Mouse (Mus musculus) forebrain, postnatal 0 days (tissue): ENCODE data around the gene Ms4a4d. TPM values are rescaled to one million over a fixed set of nuclear protein-coding genes. Genes with fewer than 3 reads are reported as not detected.
"Not testable (repeated sequence)": the region's sequence is repeated elsewhere in the genome, so short reads cannot be mapped to it uniquely, and the experiment has no call there.

Experiments used
- ATAC-seq: fragments of 200-750 bp; cut with Nextera tagmentation; 2 replicates; pipeline ENCODE4 v1.8.0; 2017; ENCODE audit warnings: mild to moderate bottlenecking, moderate library complexity
- DNase-seq: peaks from one replicate; pipeline ENCODE4 v3.0.0-alpha.2; 2015
- H3K27ac ChIP-seq: fragments of 300-500 bp; sonication (generic); 2 replicates; pipeline ENCODE4 v1.5.1; 2014; ENCODE audit warnings: low read depth, mild to moderate bottlenecking, antibody characterized with exemption, low read length, moderate library complexity, mixed read lengths
- H3K27me3 ChIP-seq: fragments of 300-500 bp; sonication (generic); 2 replicates; pipeline ENCODE4 v1.6.1; 2014; ENCODE audit warnings: mild to moderate bottlenecking, low read length, mixed read lengths; ENCODE audit not compliant: insufficient read depth
- H3K36me3 ChIP-seq: fragments of 300-500 bp; sonication (generic); 2 replicates; pipeline ENCODE4 v1.6.1; 2014; ENCODE audit warnings: mild to moderate bottlenecking, moderate library complexity; ENCODE audit not compliant: insufficient read depth
- H3K4me1 ChIP-seq: fragments of 300-500 bp; sonication (generic); 2 replicates; pipeline ENCODE4 v1.6.1; 2014; ENCODE audit warnings: antibody characterized with exemption; ENCODE audit not compliant: insufficient read depth
- H3K4me2 ChIP-seq: fragments of 300-500 bp; sonication (generic); 2 replicates; pipeline ENCODE4 v1.6.1; 2014; ENCODE audit warnings: low read depth, mild to moderate bottlenecking, moderate library complexity
- H3K4me3 ChIP-seq: fragments of 300-500 bp; sonication (generic); 2 replicates; pipeline ENCODE4 v1.5.1; 2014; ENCODE audit warnings: low read depth, low read length, mixed read lengths
- H3K9ac ChIP-seq: fragments of 300-500 bp; sonication (generic); 2 replicates; pipeline ENCODE4 v1.6.1; 2014; ENCODE audit warnings: mild to moderate bottlenecking
- H3K9me3 ChIP-seq: fragments of 300-500 bp; sonication (generic); 2 replicates; pipeline ENCODE4 v1.6.1; 2016; ENCODE audit warnings: low read length
- CTCF ChIP-seq: sonication (generic); IDR thresholded peaks from 2 replicates; pipeline ENCODE4 v1.5.1; 2016; ENCODE audit warnings: antibody characterized with exemption, control low read depth, low read depth
- WGBS: fragments of 180-500 bp; shearing (Covaris S2); extraction: QIAGEN DNeasy Blood & Tissue Kit; methylation state at CpG from one replicate; pipeline ENCODE4 v1.1.7; 2014; 5-methylcytosine and 5-hydroxymethylcytosine counted together
- polyA plus RNA-seq: library from polyadenylated mRNA; unstranded; fragments of >200 nt; fragmentation: Nextera tagmentation; extraction: Ambion mirVana; gene quantifications from 2 replicates; pipeline ENCODE4 v1.2.1, GENCODE M21; 2015
- total RNA-seq: library from RNA; depleted of rRNA; stranded (reverse); fragments of >200 nt; gene quantifications from 2 replicates; pipeline ENCODE4 v1.2.3, GENCODE M21; 2014

The Ms4a4d gene
- total and polyA plus RNA-seq, 2 experiments from 2014 or later = not detected

GRCm38 (mm10) chr19:11533421-11533820 is 3.2 kb upstream of the Ms4a4d start:
- no peak overlapping the region for H3K4me2 ChIP-seq
- no peak for ATAC-seq
- H3K27me3 ChIP-seq = no peaks in the 10 kb centered on the region
- 68% methylated on average over 1 of the region's 1 CpGs for WGBS
- no peaks in the 10 kb centered on the region for H3K9me3 ChIP-seq
- no peaks in the 10 kb centered on the region for H3K36me3 ChIP-seq
- no peaks in the 10 kb centered on the region for H3K4me1 ChIP-seq
- TF ChIP-seq CTCF = no peak
- H3K27ac ChIP-seq = no peak overlapping the region
- H3K4me3 ChIP-seq = no peak overlapping the region
- no peak for DNase-seq
- no peak overlapping the region for H3K9ac ChIP-seq

GRCm38 (mm10) chr19:11533888-11534445 is 2.6 kb upstream of the Ms4a4d start:
- H3K36me3 ChIP-seq = no peaks in the 10 kb centered on the region
- ATAC-seq (no peak), DNase-seq (no peak)
- TF ChIP-seq CTCF = no peak
- WGBS = 46% methylated on average over 2 of the region's 2 CpGs
- H3K27ac ChIP-seq = no peak overlapping the region
- H3K4me1 ChIP-seq = no peaks in the 10 kb centered on the region
- H3K9me3 ChIP-seq = no peaks in the 10 kb centered on the region
- no peak overlapping the region for H3K4me3 ChIP-seq
- H3K4me2 ChIP-seq = no peak overlapping the region
- H3K27me3 ChIP-seq = no peaks in the 10 kb centered on the region
- no peak overlapping the region for H3K9ac ChIP-seq

GRCm38 (mm10) chr19:11537336-11537735 is 735 bp downstream of the Ms4a4d start:
- Histone ChIP-seq H3K4me2 (no peak overlapping the region), H3K27me3 (no peaks in the 10 kb centered on the region), H3K4me1 (no peaks in the 10 kb centered on the region), H3K36me3 (no peaks in the 10 kb centered on the region), H3K9ac (no peak overlapping the region), H3K27ac (no peak overlapping the region), H3K4me3 (no peak overlapping the region), H3K9me3 (no peaks in the 10 kb centered on the region)
- 21% methylated on average over 2 of the region's 2 CpGs for WGBS
- ATAC-seq (no peak), DNase-seq (no peak)
- TF ChIP-seq CTCF = no peak

- H3K9me3 ChIP-seq, H3K27me3 ChIP-seq, ATAC-seq, H3K4me3 ChIP-seq, H3K36me3 ChIP-seq, H3K4me1 ChIP-seq, H3K9ac ChIP-seq, H3K4me2 ChIP-seq, H3K27ac ChIP-seq, DNase-seq: not testable (repeated sequence)
- 90% methylated on average over 1 of the region's 1 CpGs for WGBS
Measured at GRCm38 (mm10) chr19:11540166-11540821, 3.7 kb downstream of the Ms4a4d start.

- H3K4me3 ChIP-seq, ATAC-seq, H3K27me3 ChIP-seq, H3K4me1 ChIP-seq, H3K9ac ChIP-seq, DNase-seq, H3K27ac ChIP-seq, H3K4me2 ChIP-seq, H3K9me3 ChIP-seq, H3K36me3 ChIP-seq: not testable (repeated sequence)
- 81% methylated on average over 2 of the region's 2 CpGs for WGBS
Measured at GRCm38 (mm10) chr19:11544383-11544782, 7.8 kb downstream of the Ms4a4d start.

- no peak overlapping the region for H3K9ac ChIP-seq
- no peak overlapping the region for H3K4me3 ChIP-seq
- H3K27ac ChIP-seq = no peak overlapping the region
- no peaks in the 10 kb centered on the region for H3K4me1 ChIP-seq
- ATAC-seq (no peak), DNase-seq (no peak)
- no peak overlapping the region for H3K4me2 ChIP-seq
- H3K27me3 ChIP-seq = no peaks in the 10 kb centered on the region
- TF ChIP-seq CTCF = no peak
- H3K36me3 ChIP-seq = no peaks in the 10 kb centered on the region
- H3K9me3 ChIP-seq = no peaks in the 10 kb centered on the region
Measured at GRCm38 (mm10) chr19:11547911-11548310, 11.3 kb downstream of the Ms4a4d start.

GRCm38 (mm10) chr19:11554726-11555125 is 18.1 kb downstream of the Ms4a4d start:
- no peak overlapping the region for H3K4me2 ChIP-seq

GRCm38 (mm10) chr19:11559560-11559959 is 23.0 kb downstream of the Ms4a4d start:
- DNase-seq, ATAC-seq, H3K27me3 ChIP-seq, H3K4me1 ChIP-seq, H3K36me3 ChIP-seq, H3K27ac ChIP-seq, H3K9ac ChIP-seq, H3K4me2 ChIP-seq, H3K4me3 ChIP-seq, H3K9me3 ChIP-seq: not testable (repeated sequence)

More at GRCm38 (mm10) chr19:11554726-11555125, 18.1 kb downstream of the Ms4a4d start:
- DNase-seq = no peak
- Histone ChIP-seq H3K9ac (no peak overlapping the region), H3K4me3 (no peak overlapping the region), H3K4me1 (no peaks in the 10 kb centered on the region), H3K9me3 (no peaks in the 10 kb centered on the region), H3K27me3 (no peaks in the 10 kb centered on the region), H3K36me3 (no peaks in the 10 kb centered on the region), H3K27ac (no peak overlapping the region)
- ATAC-seq = no peak
- no peak for TF ChIP-seq CTCF
- WGBS = 91% methylated on average over 5 of the region's 5 CpGs
